Mouse (Mus musculus) ES-Bruce4 (cell line): ENCODE data around the gene Gabrd. TPM values are rescaled to one million over a fixed set of nuclear protein-coding genes. Genes with fewer than 3 reads are reported as not detected.

Experiments used
- H3K27ac ChIP-seq: 2 replicates; pipeline ENCODE4 v1.5.1; 2012; ENCODE audit warnings: low read length, inconsistent platforms; ENCODE audit not compliant: insufficient read depth
- H3K27me3 ChIP-seq: 2 replicates; pipeline ENCODE4 v1.6.1; 2012; ENCODE audit warnings: mild to moderate bottlenecking, low read length, inconsistent platforms; ENCODE audit not compliant: control insufficient read depth, poor library complexity, insufficient read depth, severe bottlenecking
- H3K36me3 ChIP-seq: 2 replicates; pipeline ENCODE4 v1.6.1; 2012; ENCODE audit warnings: inconsistent platforms, mild to moderate bottlenecking, low read length, moderate library complexity; ENCODE audit not compliant: control insufficient read depth, poor library complexity, insufficient read depth, severe bottlenecking
- H3K4me1 ChIP-seq: one replicate; pipeline ENCODE4 v1.8.1; 2011; ENCODE audit warnings: low read length; ENCODE audit not compliant: control insufficient read depth, insufficient read depth
- H3K4me3 ChIP-seq: 2 replicates; pipeline ENCODE4 v1.5.1; 2011; ENCODE audit warnings: low read depth, mild to moderate bottlenecking, low read length
- H3K9ac ChIP-seq: 2 replicates; pipeline ENCODE4 v1.6.1; 2012; ENCODE audit warnings: low read depth, mild to moderate bottlenecking, inconsistent platforms; ENCODE audit not compliant: poor library complexity, severe bottlenecking
- H3K9me3 ChIP-seq: replicated peaks from 2 replicates; pipeline ENCODE4 v1.6.1; 2012; ENCODE audit warnings: mild to moderate bottlenecking, low read length, inconsistent platforms; ENCODE audit not compliant: control insufficient read depth, poor library complexity, insufficient read depth, severe bottlenecking
- CTCF ChIP-seq: IDR thresholded peaks from one replicate; pipeline ENCODE4 v1.8.1; 2011; ENCODE audit warnings: low read depth, low read length
- EP300 ChIP-seq: IDR thresholded peaks from 2 replicates; pipeline ENCODE4 v1.6.1; 2011; ENCODE audit warnings: low read depth, low read length; ENCODE audit not compliant: insufficient read depth
- POLR2A ChIP-seq: IDR thresholded peaks from one replicate; pipeline ENCODE4 v1.8.1; 2011; ENCODE audit warnings: low read length; ENCODE audit not compliant: insufficient read depth
- polyA plus RNA-seq: library from polyadenylated mRNA; stranded (reverse); fragments of >200 nt; gene quantifications from 2 replicates; pipeline ENCODE4 v1.2.4, GENCODE M21; 2011; ENCODE audit warnings: low read depth; ENCODE audit not compliant: missing spikeins, insufficient read depth, insufficient read length

Gabrd gene
- polyA plus RNA-seq, 1 experiment = not detected

DNA sequence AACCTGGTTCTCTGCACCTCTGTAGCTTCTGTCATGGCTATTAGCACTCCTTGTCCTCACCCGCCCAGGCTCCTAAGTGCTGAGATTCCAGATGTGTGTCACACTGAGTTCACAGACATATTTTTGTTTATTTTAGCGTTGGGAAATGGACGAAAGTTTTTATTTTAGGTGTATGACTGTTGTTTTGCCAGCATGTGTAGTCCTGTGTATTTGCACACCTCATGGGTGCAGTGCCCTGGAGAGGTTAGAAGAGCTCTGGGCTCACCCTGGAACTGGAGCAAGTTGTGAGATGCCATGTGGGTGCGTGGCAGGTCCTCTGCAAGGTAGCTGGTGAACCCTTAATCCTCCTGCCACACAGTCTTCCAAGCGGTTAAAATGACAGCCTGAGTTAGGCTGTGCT lies 35.5 kb downstream of the Gabrd start:
- no peaks in the 10 kb centered on the region for H3K36me3 ChIP-seq
- no peak overlapping the region for H3K27ac ChIP-seq
- no peaks in the 10 kb centered on the region for H3K27me3 ChIP-seq
- H3K9me3 ChIP-seq = no peaks in the 10 kb centered on the region
- peaks cover 13% of the 10 kb centered on the region for H3K4me1 ChIP-seq
- TF ChIP-seq CTCF = no peak
- TF ChIP-seq EP300 = no peak
- TF ChIP-seq POLR2A = no peak
- H3K9ac ChIP-seq = no peak overlapping the region
- H3K4me3 ChIP-seq = no peak overlapping the region

DNA sequence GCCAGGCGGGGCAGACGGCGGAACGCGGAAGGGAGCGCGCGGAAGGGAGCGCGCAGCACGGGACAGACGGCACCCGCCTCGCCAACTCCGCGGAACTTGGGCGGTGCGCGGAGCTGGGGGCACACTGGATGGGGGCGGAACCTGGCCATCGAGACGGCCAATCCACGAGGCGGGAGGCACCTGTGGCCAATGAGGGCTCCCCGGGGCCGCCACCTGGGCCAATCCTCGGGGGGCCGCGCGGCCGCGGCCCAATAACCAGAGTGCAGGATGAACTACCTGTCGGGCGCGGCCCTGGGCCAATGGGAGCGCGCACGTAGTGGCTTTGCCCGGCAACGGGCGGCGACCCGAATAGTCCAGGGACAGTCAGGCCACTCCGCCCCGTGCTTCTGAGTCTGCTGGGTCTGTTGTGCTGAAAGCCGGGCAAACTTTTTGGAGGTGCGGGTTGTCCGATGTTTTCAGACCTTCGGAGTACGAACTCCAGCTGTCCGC lies 36.6 kb downstream of the Gabrd start, which contains the start of gene Prkcz:
TSS of gene Prkcz (minus strand) at position 59 of the 489 bp plus-strand sequence.
- Histone ChIP-seq H3K4me3 (peak within 1 kb of the TSS; percentile 78), H3K27me3 (no peaks in the 10 kb centered on the region), H3K36me3 (no peaks in the 10 kb centered on the region), H3K9me3 (no peaks in the 10 kb centered on the region), H3K4me1 (peaks cover 13% of the 10 kb centered on the region), H3K9ac (peak within 1 kb of the TSS; percentile 75), H3K27ac (no peak within 1 kb of the TSS)
- TF ChIP-seq POLR2A = peak; percentile 37
- TF ChIP-seq CTCF = no peak

DNA sequence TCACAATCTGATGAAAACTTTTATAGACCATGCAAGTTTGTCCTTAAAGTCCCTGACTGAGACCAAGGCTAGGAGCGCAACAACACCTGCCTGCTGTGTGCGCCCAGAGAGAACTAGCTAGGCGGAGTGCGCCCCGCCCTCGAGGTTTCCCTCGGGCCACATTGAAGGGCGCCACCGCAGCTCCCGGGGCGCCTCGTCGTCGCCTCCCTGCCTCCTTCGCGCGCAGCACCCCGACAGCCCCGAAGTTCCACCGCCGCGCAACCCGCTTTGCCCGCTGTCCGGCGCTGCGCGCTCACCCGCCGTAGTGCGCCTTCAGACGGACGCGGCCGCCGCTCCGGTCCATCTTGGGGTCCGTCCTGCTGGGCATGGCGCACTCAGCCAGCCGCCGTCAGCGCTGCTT lies 37.1 kb downstream of the Gabrd start:
- Histone ChIP-seq H3K9ac (peak overlapping the region; percentile 75), H3K36me3 (no peaks in the 10 kb centered on the region), H3K27me3 (no peaks in the 10 kb centered on the region), H3K4me1 (peaks cover 13% of the 10 kb centered on the region), H3K4me3 (peak overlapping the region; percentile 71), H3K27ac (no peak overlapping the region), H3K9me3 (no peaks in the 10 kb centered on the region)
- TF ChIP-seq CTCF = no peak
- TF ChIP-seq POLR2A = no peak
- TF ChIP-seq EP300 = no peak

DNA sequence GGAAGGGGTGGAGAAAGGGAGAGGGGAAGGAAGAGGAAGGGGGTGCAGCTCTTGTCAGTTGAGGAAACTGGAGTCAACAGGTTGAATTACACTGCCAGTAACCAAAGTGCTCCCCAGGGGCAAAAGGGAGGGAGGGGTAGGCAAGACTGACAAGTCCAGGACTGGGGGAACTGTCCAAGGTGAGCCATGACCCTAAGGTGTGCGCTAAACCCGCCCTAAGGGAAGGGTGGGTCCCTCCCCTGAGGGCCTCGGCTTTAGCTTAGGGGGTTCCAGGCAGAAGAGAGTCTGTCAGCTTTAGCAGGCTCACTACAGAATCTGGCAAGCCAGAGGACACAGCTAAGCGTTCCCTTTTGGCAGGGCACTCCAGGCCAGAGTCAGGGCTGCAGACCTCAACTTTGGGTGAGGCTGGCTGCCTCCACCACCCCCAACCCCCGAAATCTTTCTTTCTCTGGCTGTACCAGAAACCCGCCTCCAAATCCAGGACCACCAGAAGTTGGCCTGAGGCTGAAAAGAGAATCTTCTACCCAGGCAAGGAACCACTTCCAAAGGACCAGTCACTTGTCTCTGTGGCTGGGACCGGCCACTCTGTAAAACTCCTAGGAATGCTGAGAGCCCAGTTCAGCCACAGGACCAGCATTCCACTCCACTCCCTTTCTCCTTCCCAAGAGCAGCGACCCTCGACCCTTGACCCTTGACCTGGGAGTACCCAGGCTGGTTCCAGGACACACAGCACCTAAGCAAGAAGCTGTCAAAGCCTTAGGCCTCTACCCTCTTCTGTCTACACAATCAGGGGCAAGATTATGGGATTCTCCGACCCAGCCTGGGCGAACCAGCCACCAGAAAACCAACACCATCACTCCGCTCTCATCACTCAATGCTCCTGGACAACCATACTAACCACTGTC lies 38.1 kb downstream of the Gabrd start:
- Histone ChIP-seq H3K36me3 (no peaks in the 10 kb centered on the region), H3K9me3 (no peaks in the 10 kb centered on the region), H3K4me1 (peaks cover 13% of the 10 kb centered on the region), H3K4me3 (peak overlapping the region; percentile 16), H3K27me3 (no peaks in the 10 kb centered on the region), H3K9ac (no peak overlapping the region), H3K27ac (no peak overlapping the region)
- no peak for TF ChIP-seq POLR2A
- no peak for TF ChIP-seq CTCF
- peak; percentile 66; the same call in 1 of the 2 replicates for TF ChIP-seq EP300

- H3K9ac ChIP-seq = no peak overlapping the region
- TF ChIP-seq POLR2A (no peak), CTCF (peak; percentile 58)
Measured at GRCm38 (mm10) chr4:155357601-155358000, 40.3 kb downstream of the Gabrd start.

DNA sequence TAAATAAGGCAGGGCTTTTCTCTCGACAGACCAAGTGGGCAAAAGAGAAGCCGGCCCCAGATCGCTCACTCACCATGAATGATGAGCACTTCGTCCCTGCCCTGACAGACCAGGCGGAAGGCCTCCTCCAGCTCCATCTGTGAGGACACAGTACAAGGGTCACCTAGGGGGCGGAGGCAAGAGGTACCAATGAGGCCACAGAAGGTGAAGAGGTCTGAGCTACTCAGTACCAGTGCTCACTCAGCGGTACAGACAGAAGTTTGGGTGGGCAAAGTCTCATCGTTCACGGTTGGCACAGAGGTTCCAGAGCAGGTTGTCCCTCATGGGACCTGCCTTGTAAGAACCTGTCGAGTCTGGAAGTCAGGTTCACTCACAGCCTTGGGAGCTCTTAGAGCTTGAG lies 41.6 kb downstream of the Gabrd start:
- no peak overlapping the region for H3K4me3 ChIP-seq
- H3K9me3 ChIP-seq = no peaks in the 10 kb centered on the region
- TF ChIP-seq POLR2A = no peak
- no peak for TF ChIP-seq CTCF
- no peak for TF ChIP-seq EP300

More at GRCm38 (mm10) chr4:155357601-155358000, 40.3 kb downstream of the Gabrd start:
- no peaks in the 10 kb centered on the region for H3K9me3 ChIP-seq
- H3K4me1 ChIP-seq = peaks cover 15% of the 10 kb centered on the region
- 0 out of 2 replicates have a peak, but pooled peaks cover 4% of the 10 kb centered on the region for H3K36me3 ChIP-seq
- no peak overlapping the region for H3K4me3 ChIP-seq
- no peak overlapping the region for H3K27ac ChIP-seq
- H3K27me3 ChIP-seq = no peaks in the 10 kb centered on the region

More for the DNA sequence above, 41.6 kb downstream of the Gabrd start:
- Histone ChIP-seq H3K36me3 (0 out of 2 replicates have a peak, but pooled peaks cover 4% of the 10 kb centered on the region), H3K9ac (no peak overlapping the region), H3K4me1 (peaks cover 15% of the 10 kb centered on the region), H3K27me3 (no peaks in the 10 kb centered on the region), H3K27ac (no peak overlapping the region)
